Mouse (Mus musculus): ENCODE measurements around the gene 4932438H23Rik. TPM values are rescaled to one million over a fixed set of nuclear protein-coding genes. Genes with fewer than 3 reads are reported as not detected.
"Not testable (repeated sequence)": the region's sequence is repeated elsewhere in the genome, so short reads cannot be mapped to it uniquely, and the experiment has no call there.

4932438H23Rik gene
- polyA plus RNA-seq, 1 experiment = 38.8 TPM

DNA sequence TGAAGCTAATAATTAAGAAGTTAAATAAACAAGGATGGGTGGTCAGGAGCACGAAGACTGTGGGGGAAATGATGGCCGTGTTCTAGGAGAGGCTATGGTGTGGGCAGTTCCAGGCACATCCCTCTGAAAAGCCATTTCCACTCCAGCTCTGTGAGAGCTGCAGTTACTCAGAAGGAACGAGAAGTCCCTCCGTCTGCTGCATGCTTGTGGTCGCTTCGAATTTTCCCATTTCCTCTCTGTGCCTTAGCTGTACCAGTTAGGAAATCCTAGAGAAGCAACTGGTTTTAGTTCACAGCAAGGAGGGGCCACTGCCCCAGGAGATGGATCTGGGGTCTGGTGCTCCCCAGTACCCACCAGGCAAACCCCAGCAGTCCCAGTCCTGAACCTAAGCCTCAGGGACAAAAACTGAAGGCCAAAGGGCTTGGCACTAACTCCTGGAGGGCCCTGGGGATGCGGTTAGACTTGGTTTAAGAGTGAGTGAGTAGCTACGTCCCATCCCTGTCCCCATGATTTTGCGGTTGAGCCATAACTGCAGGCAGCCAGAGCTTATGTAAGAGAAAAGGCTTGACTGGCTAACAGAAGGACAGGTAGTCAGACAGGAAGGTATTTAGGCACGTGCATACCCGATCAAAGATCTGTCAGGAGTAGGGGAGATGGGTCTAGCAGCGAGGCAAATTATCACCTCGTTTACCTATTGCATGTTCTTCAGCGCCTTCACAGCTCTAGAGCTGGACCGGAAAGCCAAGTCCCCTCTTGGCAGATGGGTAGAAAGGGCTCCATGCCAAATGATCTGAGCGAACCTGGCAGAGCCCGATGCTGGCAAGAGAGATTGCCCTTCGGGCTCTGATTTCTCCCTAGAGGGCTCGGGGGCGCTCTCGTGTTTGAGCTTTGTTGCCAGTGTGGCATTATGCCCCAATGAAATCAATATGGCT is 10.3 kb downstream of the 4932438H23Rik start:
- Histone ChIP-seq H3K4me3 (ENCODE audit: control insufficient read depth, low read depth, low read length) (no peak overlapping the region), H3K27ac (ENCODE audit: control insufficient read depth, insufficient read depth, low read depth, low read length) (no peak overlapping the region), H3K36me3 (ENCODE audit: control insufficient read depth, insufficient read depth, low read length) (no peaks in the 10 kb centered on the region), H3K4me1 (ENCODE audit: control insufficient read depth, insufficient read depth, low read length) (peaks cover 8% of the 10 kb centered on the region), H3K27me3 (ENCODE audit: control insufficient read depth, insufficient read depth, low read length) (no peaks in the 10 kb centered on the region; the same call in 1 of the 2 replicates)
- no peak for TF ChIP-seq POLR2A (IDR thresholded peaks at IDR 0.05; ENCODE audit: control insufficient read depth, low read depth, low read length)
- no peak for TF ChIP-seq CTCF (IDR thresholded peaks at IDR 0.05; ENCODE audit: control insufficient read depth, insufficient read depth, insufficient replicate concordance, low read depth, low read length)

DNA sequence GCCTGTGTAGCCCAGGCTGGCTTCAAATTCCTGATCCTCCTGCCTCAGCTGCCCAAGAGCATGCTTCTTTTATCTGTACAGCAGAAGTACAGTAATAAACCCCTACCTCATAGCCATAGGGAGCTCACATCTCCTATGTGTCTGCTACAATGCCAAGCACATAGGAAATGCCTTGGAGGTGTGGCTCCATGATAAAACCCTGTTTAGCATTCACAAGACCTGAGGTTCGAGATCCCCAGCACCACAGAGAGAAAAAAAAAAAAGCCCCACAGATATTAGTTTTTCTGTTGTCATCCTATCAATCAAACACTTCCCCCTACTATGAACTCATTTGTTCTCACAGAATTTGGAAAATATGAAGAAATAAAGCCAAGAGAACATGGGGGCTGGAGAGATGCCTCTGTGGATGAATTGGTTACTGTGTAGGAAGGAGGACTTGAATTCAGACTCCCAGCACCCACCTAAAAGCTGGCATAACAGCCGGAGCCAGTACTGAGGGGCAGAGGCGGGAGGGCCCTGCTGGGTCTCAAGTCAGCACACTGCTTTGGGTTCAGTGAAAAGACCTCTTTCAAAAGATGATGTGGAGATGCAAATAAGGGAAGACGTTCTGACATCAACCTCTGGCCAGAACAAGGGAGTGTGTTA is 11.8 kb downstream of the 4932438H23Rik start:
- TF ChIP-seq POLR2A (IDR thresholded peaks at IDR 0.05; ENCODE audit: control insufficient read depth, low read depth, low read length) = no peak
- no peak for TF ChIP-seq CTCF (IDR thresholded peaks at IDR 0.05; ENCODE audit: control insufficient read depth, insufficient read depth, insufficient replicate concordance, low read depth, low read length)

DNA sequence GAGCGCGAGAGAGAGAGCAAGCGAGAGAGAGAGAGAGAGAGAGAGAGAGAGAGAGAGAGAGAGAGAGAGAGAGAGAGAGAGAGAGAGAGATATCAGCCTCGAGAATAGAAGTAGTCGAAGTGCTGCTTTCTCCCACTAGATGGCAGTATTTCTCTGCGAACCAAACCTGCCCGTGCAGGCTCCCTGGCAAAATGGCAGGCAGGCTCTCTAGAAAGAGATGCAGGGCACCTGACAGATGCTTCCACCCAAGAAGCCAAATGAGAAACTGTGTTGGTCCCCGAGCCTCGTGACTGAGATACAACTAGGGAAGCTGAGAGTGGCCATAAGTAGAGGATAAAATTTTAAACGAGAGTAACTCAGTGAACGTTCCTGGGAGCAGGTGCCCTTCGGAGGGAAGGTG is 13.4 kb downstream of the 4932438H23Rik start:
- Histone ChIP-seq H3K4me1 (ENCODE audit: control insufficient read depth, insufficient read depth, low read length) (peaks cover 8% of the 10 kb centered on the region), H3K27ac (ENCODE audit: control insufficient read depth, insufficient read depth, low read depth, low read length) (no peak overlapping the region), H3K36me3 (ENCODE audit: control insufficient read depth, insufficient read depth, low read length) (no peaks in the 10 kb centered on the region), H3K4me3 (ENCODE audit: control insufficient read depth, low read depth, low read length) (no peak overlapping the region), H3K27me3 (ENCODE audit: control insufficient read depth, insufficient read depth, low read length) (no peaks in the 10 kb centered on the region; the same call in 1 of the 2 replicates)
- TF ChIP-seq POLR2A (IDR thresholded peaks at IDR 0.05; ENCODE audit: control insufficient read depth, low read depth, low read length) (no peak), CTCF (IDR thresholded peaks at IDR 0.05; ENCODE audit: control insufficient read depth, insufficient read depth, insufficient replicate concordance, low read depth, low read length) (peak; percentile 66; the same call in 1 of the 2 replicates)

More for the DNA sequence above, 11.8 kb downstream of the 4932438H23Rik start:
- Histone ChIP-seq H3K36me3 (ENCODE audit: control insufficient read depth, insufficient read depth, low read length) (no peaks in the 10 kb centered on the region), H3K4me1 (ENCODE audit: control insufficient read depth, insufficient read depth, low read length) (peaks cover 8% of the 10 kb centered on the region), H3K27me3 (ENCODE audit: control insufficient read depth, insufficient read depth, low read length) (no peaks in the 10 kb centered on the region; the same call in 1 of the 2 replicates), H3K4me3 (ENCODE audit: control insufficient read depth, low read depth, low read length) (no peak overlapping the region), H3K27ac (ENCODE audit: control insufficient read depth, insufficient read depth, low read depth, low read length) (no peak overlapping the region)

DNA sequence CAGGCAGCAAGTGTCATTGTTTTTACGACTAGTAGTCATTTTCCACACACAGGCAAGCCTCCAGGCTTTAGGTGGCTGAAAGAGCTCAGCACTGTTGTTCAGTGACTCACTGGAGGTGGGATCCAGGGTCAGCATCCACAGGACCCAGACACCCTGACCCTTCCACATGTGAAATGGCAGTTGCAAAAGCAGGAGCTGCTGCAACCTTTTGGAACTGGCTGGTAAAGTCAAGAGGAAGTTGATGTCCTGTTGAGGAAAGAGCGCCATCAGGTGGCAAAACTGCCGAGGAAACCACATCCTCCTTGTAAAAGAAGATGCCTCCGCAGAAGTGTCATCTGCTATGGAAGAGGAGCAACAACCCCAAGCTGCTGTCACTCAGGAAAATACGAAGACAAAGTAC is 18.7 kb downstream of the 4932438H23Rik start:
- Histone ChIP-seq H3K4me1 (ENCODE audit: control insufficient read depth, insufficient read depth, low read length) (0 out of 2 replicates have a peak, but pooled peaks cover 2% of the 10 kb centered on the region), H3K27me3 (ENCODE audit: control insufficient read depth, insufficient read depth, low read length) (no peaks in the 10 kb centered on the region), H3K36me3 (ENCODE audit: control insufficient read depth, insufficient read depth, low read length) (no peaks in the 10 kb centered on the region), H3K4me3 (ENCODE audit: control insufficient read depth, low read depth, low read length) (peak overlapping the region; percentile 49), H3K27ac (ENCODE audit: control insufficient read depth, insufficient read depth, low read depth, low read length) (no peak overlapping the region)
- TF ChIP-seq POLR2A (IDR thresholded peaks at IDR 0.05; ENCODE audit: control insufficient read depth, low read depth, low read length) (no peak), CTCF (IDR thresholded peaks at IDR 0.05; ENCODE audit: control insufficient read depth, insufficient read depth, insufficient replicate concordance, low read depth, low read length) (no peak)

DNA sequence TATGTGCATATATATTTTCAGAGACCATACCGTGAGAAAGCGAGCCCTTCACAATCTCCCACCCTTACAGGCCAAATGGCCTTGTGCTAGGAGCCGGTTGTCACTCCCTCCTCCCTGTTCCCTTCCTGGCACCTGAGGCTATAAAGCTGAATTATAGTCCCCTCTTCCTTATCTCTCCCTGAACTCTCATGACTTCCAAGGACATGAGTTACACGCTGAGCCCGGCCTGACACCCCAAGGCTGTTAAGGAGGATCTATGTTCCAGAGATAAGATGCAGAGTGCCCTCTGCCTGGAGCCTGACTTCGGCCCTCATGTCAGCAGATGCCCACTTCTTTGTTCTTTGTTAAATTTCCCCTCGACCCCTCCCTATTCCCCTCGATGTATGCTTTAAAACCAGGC is 19.5 kb downstream of the 4932438H23Rik start:
- not testable (repeated sequence) for H3K27me3 ChIP-seq (ENCODE audit: control insufficient read depth, insufficient read depth, low read length); H3K4me1 ChIP-seq (ENCODE audit: control insufficient read depth, insufficient read depth, low read length)

DNA sequence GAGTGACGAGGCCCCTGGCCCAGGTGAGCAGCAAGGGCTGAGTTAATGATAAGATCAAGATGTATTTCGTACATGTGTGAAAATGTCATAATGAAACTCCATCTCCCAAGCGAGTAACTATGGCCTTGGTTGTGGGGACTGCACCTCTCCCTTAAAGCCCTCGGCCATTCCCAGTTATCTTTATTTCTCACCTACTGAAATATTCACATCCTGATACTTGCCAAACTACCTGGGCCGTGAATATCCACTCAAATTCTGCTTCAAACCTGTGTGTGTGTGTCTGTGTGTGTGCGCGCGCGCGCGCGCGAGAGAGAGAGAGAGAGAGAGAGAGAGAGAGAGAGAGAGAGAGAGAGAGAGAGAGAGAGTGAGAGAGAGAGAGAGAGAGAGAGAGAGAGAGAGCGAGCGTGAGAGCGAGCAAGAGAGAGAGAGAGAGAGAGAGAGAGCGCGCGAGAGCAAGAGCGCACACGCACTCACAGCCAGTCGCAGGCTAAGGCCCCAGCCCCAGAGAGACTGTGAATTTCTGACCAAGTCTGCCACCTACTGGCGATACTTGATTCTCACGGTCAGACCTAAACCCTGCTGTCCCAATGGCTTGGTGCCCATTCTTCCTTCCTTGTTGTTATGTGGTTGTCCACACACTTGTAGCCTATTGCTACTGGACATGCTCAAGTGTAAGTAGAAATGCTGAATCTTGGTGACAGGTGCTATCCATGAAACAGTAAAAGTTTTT is 21.6 kb downstream of the 4932438H23Rik start:
- no peaks in the 10 kb centered on the region for H3K27me3 ChIP-seq (ENCODE audit: control insufficient read depth, insufficient read depth, low read length)
- TF ChIP-seq POLR2A (IDR thresholded peaks at IDR 0.05; ENCODE audit: control insufficient read depth, low read depth, low read length) (no peak), CTCF (IDR thresholded peaks at IDR 0.05; ENCODE audit: control insufficient read depth, insufficient read depth, insufficient replicate concordance, low read depth, low read length) (peak; percentile 70; the same call in 1 of the 2 replicates)
- no peaks in the 10 kb centered on the region for H3K36me3 ChIP-seq (ENCODE audit: control insufficient read depth, insufficient read depth, low read length)
- peaks cover 4% of the 10 kb centered on the region for H3K4me1 ChIP-seq (ENCODE audit: control insufficient read depth, insufficient read depth, low read length)
- peak overlapping the region; percentile 57 for H3K4me3 ChIP-seq (ENCODE audit: control insufficient read depth, low read depth, low read length)
- H3K27ac ChIP-seq (ENCODE audit: control insufficient read depth, insufficient read depth, low read depth, low read length) = no peak overlapping the region

More for the DNA sequence above, 19.5 kb downstream of the 4932438H23Rik start:
- H3K4me3 ChIP-seq (ENCODE audit: control insufficient read depth, low read depth, low read length); H3K36me3 ChIP-seq (ENCODE audit: control insufficient read depth, insufficient read depth, low read length); H3K27ac ChIP-seq (ENCODE audit: control insufficient read depth, insufficient read depth, low read depth, low read length): not testable (repeated sequence)

DNA sequence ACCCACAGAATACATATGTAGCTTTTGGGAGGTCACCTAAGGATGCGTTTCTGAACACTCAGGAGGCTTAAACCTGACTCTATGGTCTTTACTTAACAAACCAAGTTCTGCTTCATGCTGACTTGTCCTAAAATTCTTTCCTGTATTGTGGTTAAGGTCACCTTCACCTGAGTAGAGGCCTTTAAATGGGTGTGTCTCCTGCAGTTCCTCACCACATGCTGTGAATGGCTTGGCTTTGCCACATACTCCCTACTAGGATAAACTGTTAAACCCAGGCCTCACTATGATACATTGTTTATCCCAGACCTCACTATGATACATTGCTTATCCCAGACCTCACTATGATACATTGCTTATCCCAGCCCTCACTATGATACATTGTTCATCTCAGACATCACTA is 22.7 kb downstream of the 4932438H23Rik start:
- Histone ChIP-seq H3K36me3 (ENCODE audit: control insufficient read depth, insufficient read depth, low read length) (no peaks in the 10 kb centered on the region), H3K4me3 (ENCODE audit: control insufficient read depth, low read depth, low read length) (no peak overlapping the region), H3K27me3 (ENCODE audit: control insufficient read depth, insufficient read depth, low read length) (no peaks in the 10 kb centered on the region), H3K27ac (ENCODE audit: control insufficient read depth, insufficient read depth, low read depth, low read length) (no peak overlapping the region), H3K4me1 (ENCODE audit: control insufficient read depth, insufficient read depth, low read length) (peaks cover 4% of the 10 kb centered on the region)
- TF ChIP-seq POLR2A (IDR thresholded peaks at IDR 0.05; ENCODE audit: control insufficient read depth, low read depth, low read length) (no peak), CTCF (IDR thresholded peaks at IDR 0.05; ENCODE audit: control insufficient read depth, insufficient read depth, insufficient replicate concordance, low read depth, low read length) (no peak)

Data from testis, adult 2 months (tissue).